Mouse (Mus musculus) liver, embryonic 18 days (tissue): ENCODE data around the gene Hesx1. TPM values are rescaled to one million over a fixed set of nuclear protein-coding genes. Genes with fewer than 3 reads are reported as not detected.

Experiments
- polyA plus RNA-seq: library from polyadenylated mRNA; depleted of rRNA; stranded (reverse); fragments of >200 nt; gene quantifications from 2 replicates; pipeline ENCODE4 v1.2.3, GENCODE M21; 2012; rRNA removed

The Hesx1 gene
- 1.1 and 1.5 TPM in 2 replicates for polyA plus RNA-seq

DNA sequence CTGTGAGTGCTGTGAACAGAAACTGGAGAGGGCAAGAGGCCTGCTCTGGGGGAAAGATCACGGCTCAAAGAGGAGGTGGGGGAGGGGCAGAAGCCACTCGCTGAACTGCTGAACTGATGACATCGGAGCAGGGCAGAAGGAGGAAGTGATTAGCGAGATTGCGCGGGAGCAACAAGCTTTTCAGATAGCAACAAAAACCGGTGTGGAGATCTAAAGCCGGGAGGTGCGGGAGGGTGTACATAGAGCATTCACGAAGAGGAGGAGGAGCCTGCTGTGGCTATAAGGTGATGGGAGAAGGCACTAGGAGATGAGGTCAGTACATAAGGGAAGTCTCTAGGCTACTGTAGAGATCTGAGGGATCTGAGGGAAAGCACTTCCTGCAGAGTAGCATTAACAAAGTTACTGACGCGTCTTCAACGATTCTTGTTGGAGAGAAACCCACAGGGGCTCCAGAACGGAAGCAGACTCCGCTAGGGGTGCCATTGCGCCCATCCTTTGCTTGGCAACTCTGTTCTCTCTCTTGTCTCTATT lies at the start of gene Hesx1:
Gene Hesx1, plus strand, starts transcription at position 206 of the 531 bp plus-strand sequence.

DNA sequence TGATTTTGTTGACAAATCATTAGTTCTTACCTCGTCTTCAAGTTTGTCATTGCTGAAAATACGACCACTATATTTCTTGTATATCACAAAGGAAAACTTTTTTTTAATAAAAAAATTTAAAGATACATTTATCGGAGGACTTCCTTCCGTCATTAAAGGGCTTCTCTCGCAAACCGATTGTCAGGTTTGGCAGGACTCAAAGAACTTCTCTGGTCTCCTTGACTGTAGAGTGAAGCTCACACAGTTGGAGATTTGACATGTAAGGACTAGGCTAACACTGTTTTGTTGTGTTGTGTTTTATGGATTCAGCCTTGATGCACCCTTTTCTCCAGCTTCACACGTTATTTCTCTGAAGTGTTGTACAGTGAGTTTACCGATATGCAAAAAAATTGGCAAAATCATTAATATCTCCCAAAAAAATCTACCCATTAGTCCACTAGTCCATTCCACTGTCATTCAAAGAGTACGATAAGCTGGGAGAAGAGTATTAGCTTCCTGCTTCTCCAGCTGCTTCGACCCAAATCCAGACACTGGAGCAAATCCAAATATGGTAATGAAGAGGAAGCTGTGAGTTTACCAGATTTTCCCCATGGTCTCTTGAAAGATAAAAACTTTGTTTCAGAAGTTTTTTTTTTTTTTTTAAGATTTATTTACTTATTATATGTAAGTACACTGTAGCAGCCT lies 23.0 kb upstream of the Hesx1 start, which contains the start of gene Appl1:
Gene Appl1, minus strand, starts transcription at position 127 of the 684 bp plus-strand sequence.

DNA sequence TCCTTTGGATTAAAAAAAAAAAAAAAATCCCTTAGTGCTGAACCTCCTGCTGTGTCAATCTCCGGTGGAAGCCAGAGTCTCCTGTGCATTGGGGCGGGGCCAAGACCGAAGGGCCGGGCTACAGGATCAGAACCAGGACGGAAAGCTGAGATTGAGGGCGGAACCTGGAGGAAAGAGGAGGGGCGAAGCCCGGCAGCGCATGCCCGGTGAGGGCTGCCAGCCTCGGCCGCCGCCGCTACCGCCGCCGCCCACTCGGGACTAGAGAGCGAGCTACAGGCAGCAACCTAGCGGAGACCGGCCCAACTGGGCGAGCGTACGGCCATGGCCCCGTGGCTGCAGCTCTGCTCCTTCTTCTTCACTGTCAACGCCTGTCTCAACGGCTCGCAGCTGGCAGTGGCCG lies 44.6 kb downstream of the Hesx1 start, which contains the start of gene Il17rd:
Gene Il17rd, plus strand, starts transcription at position 159 of the 400 bp plus-strand sequence.

Other genes starting within 250 kb of the Hesx1 start
- not detected in 2 replicates for gene Asb14, start 99.9 kb upstream of the Hesx1 start, polyA plus RNA-seq
- gene Appl1, start 23.2 kb upstream of the Hesx1 start, polyA plus RNA-seq, result 3.1 and 3.3 TPM in 2 replicates
- gene Il17rd, start 44.5 kb downstream of the Hesx1 start, polyA plus RNA-seq, result 0.16 and 0.22 TPM in 2 replicates
- 11.6 and 15.7 TPM in 2 replicates for gene Arhgef3, start 120.5 kb downstream of the Hesx1 start, polyA plus RNA-seq